Mouse (Mus musculus) monocyte, adult 2 months (primary cell): ENCODE measurements around the gene Phlda1.
A peak's percentile ranks its signal among the peaks of the same experiment; 100 is the strongest.
"Not testable (repeated sequence)": the region's sequence is repeated elsewhere in the genome, so short reads cannot be mapped to it uniquely, and the experiment has no call there.

Experiments used
- DNase-seq, 2 experiments: peaks; one replicate each; pipeline ENCODE4 v3.0.0; 2022; ENCODE audit warnings: low spot score in 2 of 2, low read depth in 1 of 2

Gene Phlda1

DNA sequence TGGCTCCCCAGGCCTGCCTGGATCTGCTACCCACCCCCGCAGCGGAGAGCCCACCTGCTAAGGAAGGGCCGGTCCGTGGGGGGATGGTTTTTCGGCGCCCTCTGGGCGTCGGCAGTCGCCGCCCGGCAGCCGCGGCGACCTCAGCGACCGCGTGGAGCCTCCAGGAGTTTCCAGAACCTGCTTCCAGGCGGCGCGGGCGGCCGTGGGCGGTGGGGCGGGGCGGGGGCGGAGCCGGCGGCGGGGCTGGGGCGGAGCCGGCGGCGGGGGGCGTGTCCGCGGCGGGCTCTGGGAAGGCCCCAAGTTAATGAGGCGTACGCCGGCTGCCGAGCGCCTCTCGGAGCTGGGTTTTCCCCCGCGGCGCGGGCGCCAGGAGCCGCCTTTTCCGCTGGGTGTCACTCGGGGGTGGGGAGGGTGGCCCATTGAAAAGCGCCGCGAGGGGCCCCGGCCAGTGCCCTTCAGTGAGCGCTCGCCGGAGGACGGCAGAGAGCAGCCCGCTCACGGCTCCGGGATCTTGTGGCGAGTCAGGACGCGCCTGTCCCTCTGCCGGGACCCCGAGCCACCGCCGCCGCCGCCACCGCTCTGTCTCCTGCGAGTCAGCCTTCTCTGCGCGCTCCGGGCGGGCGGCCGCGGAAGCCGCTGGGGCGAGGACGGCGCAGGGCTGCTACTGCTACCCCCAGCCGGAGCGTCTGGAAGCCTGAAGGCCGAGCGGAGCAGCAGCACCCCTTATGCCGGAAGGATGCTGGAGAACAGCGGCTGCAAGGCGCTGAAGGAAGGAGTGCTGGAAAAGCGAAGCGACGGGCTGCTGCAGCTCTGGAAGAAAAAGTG lies at the start of gene Phlda1:
Gene Phlda1 (plus strand): TSS at position 186 of the 825 bp plus-strand sequence.
- peak; percentile 66 to 88 for DNase-seq

DNA sequence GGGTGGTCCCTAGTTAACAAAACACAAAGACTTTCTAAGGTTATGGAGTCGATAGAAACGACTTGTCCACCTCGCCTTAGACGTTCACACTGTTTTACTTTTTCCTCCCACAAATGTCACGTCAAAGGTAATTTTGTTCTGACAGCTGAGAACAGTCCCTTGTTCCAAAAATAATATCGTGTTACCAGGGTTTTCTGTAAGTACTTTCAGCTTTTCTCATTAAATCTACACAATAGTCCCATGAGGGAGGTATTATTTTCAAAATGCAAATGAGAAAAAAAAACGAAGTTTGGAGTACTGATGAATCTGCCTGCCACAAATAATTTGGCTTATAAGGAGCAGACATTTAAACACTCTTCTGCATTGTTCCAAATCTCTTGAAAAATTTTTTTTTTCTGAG lies 48.0 kb upstream of the Phlda1 start:
- DNase-seq = no peak

- DNase-seq = no peak
Observed at GRCm38 (mm10) chr10:111459040-111459439, 47.0 kb upstream of the Phlda1 start.

DNA sequence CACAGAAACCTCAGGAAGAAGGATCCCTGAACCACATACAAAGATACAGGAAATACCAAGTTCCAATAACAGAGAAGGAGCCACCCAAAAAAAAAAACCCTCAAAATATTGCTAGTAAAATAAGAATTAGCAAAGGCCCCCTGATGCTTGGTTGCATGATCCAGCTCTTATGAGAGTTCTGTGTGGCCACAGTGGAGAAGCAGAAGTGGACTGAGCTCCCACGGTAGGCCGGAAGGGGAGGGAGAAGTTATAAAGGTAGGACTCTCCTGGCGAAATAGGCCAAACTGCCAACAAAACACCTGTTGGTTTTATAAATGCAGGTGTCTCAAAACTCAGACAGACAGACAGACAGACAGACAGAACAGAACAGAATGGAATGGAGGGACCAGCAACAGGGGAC lies 46.2 kb upstream of the Phlda1 start:
- DNase-seq = no peak

GRCm38 (mm10) chr10:111460381-111460780 lies 45.7 kb upstream of the Phlda1 start:
- no peak for DNase-seq

DNA sequence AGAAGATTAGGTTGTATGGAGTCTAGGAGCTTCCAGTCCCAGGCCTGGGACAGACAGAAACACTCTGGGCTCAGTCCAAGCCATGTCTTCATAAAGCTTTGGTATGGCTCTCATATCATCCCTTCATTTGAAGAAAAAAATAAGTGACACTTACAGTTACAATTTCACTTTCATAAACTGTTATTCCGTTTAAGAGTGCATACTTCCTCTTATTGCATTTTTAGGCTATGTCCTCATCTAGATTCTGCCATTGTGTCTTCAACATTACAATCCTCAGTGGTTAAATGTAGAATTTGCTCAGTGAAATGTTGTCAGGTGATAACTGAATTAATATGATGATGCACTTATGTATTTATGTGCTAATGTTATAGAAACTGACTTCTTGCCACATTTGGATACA lies 41.3 kb upstream of the Phlda1 start:
- DNase-seq = no peak

DNA sequence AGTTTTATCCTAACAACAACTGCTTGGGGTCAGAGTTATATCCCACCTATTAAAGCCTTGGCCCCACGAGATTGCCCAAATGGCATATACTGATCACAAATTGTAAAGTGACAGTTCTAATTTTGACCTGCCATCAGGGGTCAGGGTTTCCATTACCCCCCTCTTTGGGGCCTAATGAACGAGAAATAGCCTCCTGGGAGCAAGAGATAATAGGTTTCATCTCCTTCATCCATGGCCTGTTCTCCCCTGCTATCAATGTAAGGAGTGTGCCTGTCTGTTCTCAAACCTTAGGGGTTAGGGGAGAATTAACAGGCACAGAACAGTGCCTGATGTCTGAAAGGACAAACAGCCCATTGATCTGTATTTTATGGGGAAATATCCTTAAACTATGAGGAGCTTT lies 40.7 kb upstream of the Phlda1 start:
- DNase-seq = no peak

- DNase-seq = peak; percentile 16 to 28
Observed at GRCm38 (mm10) chr10:111471166-111471565, 34.9 kb upstream of the Phlda1 start.

- peak; percentile 90 to 96 for DNase-seq
Observed at GRCm38 (mm10) chr10:111472686-111473510, 33.2 kb upstream of the Phlda1 start, which contains the start of gene Nap1l1. Gene Nap1l1 (plus strand): TSS chr10:111473223.

GRCm38 (mm10) chr10:111473511-111474371 lies 32.3 kb upstream of the Phlda1 start:
- peak in 1 of 2 experiments; percentile 14 for DNase-seq

DNA sequence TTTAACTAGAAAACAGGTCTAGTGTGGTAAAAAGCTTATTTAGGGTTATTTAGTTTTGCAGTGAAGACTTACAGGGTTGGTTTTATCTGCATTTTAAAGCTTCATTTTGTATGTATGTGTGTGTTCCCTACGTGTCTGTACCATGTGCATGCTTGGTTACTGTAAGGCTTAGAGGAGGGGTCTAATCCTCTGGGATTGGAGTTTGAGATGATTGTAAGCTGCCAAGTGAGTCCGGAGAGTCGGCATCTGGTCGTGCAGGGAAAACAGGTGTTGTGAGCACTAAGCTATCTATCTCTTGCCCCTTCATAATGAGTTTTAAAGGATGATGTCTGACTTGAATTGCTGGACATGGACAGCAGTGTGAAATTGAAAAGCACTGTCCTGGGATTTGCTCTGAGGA lies 29.8 kb upstream of the Phlda1 start:
- DNase-seq = no peak

DNA sequence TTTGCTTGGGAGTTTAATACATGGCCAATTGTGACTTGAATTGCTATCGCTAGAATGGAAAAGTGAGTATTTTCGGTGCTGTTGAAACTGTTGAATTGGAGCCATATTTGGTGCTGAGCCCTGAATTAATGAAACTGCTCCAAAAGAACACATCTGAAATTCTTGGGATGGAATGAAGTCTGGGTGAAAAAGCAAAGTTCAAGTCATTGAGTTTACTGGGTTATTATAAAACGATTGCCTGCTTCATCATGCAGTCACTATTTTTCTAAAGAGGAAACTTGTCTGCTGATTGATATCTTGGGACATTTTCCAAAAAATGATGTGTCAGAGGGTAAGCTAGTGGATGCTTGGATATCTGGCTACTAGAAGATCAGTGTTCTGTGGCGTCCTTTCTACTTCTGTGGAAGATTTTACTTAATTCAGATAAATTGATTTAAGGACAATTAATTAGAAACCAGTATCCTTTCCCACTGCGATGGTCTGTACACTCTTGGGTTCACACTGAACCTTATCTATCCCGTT lies 29.0 kb upstream of the Phlda1 start:
- DNase-seq = no peak

- no peak for DNase-seq
Observed at GRCm38 (mm10) chr10:111479599-111479998, 26.5 kb upstream of the Phlda1 start.

GRCm38 (mm10) chr10:111482654-111483053 lies 23.4 kb upstream of the Phlda1 start:
- DNase-seq = no peak

GRCm38 (mm10) chr10:111484079-111484478 lies 22.0 kb upstream of the Phlda1 start:
- no peak for DNase-seq

DNA sequence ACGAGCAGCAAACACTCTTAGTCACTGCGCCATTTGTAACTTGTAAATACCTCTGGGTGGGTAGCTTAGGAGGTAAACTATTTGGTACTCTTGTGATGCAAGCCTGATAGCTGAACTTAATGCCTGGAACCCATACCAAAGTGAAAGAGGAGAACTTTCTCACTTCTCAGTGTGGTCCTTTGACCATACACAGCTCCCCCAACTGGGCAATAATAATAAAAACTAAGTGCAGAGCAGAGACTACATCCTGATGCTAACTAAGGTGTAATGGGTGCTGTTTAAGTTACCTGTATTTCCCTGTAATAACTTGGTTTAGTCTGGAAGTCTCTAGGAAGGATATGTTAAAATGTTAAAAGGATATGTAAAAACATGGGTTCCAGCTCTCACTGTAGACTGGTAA lies 17.3 kb upstream of the Phlda1 start:
- DNase-seq = no peak

GRCm38 (mm10) chr10:111490079-111490478 lies 16.0 kb upstream of the Phlda1 start:
- DNase-seq = not testable (repeated sequence)

DNA sequence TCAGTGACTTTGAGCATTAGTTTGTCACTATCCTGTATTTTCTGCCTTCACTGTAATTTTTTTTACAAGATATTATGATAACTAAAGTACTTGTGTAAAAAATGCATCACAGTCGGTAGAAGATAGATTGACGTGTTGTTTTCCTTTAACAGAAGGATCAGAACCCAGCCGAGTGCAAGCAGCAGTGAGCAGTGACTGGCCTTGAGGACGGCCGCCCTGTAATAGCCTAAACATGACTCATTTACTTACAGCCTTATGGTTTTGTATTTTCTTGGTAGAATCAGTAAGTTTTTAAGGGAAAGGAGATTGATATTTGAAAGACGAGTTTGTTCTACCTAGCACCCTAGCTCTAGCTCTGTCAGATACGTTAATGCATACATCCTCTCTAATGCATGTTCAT lies 10.2 kb upstream of the Phlda1 start:
- DNase-seq = no peak

GRCm38 (mm10) chr10:111499892-111500291 lies 6.2 kb upstream of the Phlda1 start:
- DNase-seq = no peak

- DNase-seq = peak; percentile 22 to 67
Observed at GRCm38 (mm10) chr10:111503071-111503470, 3.0 kb upstream of the Phlda1 start.

GRCm38 (mm10) chr10:111503716-111504115 lies 2.4 kb upstream of the Phlda1 start:
- DNase-seq = no peak
